Mouse (Mus musculus) right cerebral cortex, adult 18-20 months (tissue): ENCODE results near the gene Gm7168.
A peak's percentile ranks its signal among the peaks of the same experiment; 100 is the strongest.
"Not testable (repeated sequence)": the region's sequence is repeated elsewhere in the genome, so short reads cannot be mapped to it uniquely, and the experiment has no call there.

Experiments
- DNase-seq: peaks from one replicate; pipeline ENCODE4 v3.0.0; 2022; ENCODE audit warnings: mixed read lengths

Gene Gm7168

DNA sequence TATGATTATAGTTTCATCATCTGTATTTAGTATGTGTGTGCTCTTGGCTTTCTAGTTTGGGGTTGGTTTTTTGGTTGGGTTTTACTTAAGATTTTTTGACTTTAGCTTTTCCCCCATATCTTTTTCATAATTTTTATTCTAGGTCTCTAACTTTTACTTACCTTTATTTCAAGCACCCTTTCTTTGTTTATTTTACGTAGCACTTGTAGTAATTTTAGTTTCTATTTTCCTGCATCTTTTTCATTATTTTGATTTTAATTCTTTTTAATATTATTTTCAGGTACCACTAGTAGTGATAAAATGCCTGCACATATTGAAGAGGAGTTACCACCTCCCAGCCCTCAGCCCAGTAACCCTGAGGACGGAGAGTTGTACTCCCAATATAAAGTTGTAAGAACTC, at the start of gene Gm7168:
Gm7168 (plus strand) TSS at position 301 of the 400 bp plus-strand sequence.
- not testable (repeated sequence) for DNase-seq

DNA sequence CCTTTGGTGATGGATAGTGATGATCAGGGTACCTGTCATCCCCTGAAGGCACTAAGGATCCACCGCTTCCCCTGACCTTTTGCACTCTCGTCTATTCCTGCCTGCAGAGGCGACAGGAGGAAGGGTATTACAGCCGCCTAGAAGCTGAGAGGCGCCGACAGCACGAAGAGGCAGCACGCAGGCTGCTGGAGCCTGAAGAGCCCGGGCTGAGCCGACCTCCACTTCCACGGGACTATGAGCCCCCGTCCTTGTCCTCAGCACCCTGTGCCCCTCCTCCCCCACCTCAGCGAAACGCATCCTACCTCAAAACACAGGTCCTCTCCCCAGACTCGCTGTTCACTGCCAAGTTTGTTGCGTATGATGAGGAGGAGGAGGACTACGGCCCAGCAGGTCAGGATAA, 49.3 kb upstream of the Gm7168 start:
- DNase-seq = no peak

DNA sequence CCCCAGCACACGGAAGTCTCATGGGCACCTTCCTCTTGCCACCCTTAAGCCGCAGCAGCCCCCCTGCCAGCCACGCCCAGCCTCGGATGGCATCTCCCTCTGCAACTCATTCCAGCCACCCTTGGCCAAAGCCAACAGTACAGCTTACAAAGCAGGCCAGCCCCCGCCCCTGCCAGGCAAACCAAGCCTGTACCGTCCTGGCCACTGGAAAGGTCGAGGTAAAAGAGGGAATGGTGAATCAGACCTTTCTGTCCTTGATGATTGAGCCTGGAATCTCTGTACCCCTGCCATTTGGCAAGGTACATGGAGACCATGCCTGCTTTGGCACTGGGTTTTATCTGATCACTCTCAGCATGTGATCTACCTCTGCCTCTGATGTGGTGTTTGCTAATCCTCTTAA, 48.9 kb upstream of the Gm7168 start:
- no peak for DNase-seq

DNA sequence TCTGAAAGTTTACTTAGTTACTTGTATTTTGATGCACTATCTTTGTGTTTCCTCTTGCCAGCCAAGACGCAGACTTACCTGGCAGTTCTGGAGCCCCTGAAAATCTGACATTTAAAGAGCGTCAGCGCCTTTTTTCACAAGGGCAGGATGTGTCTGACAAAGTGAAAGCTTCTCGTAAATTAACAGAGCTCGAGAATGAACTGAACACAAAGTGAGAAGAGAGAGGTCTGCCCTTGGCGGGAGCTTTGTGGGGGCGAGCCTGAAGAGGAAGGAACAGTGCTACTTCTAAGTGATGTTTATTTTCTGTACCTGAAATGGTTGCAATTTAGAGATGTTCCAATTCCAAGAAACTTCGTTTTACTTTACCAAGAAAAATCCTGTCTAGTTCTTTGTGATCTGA, 44.4 kb upstream of the Gm7168 start:
- DNase-seq = no peak

DNA sequence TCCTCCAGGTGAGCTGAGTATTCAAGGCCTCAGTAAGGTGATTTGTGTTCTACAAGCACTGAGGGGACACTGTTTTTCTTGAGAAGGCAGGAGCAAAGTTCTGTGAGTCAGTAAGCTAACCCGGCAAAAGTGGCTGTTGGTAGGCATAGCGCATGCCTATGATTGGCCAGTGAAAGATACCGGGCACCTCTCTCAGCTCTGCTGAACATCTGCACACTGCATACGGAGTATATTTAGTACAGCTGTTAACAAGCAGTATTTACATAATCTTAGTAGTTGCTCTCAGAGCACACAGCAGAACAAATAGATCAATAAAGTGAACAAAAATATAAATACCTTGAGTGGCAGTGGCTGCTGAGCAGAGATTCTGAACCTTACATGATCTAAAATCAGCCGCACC, 41.1 kb upstream of the Gm7168 start:
- DNase-seq = no peak

DNA sequence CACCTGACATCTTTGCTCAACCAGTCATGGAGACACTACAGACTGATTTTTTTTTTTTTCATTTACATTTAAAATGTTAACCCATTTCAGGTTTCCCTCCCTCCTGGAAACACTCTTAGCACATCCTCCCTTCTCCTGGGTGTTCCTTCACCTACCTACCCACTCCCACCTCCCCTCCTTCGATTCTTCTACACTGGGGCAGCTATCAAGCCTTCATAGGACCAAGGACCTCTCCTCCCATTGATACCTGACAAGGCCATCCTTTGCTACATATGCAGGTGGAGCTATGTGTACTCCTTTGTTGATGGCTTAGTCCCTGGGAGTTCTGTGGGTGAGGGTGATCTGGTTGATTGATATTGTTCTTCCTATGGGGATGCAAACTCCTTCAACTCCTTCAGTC, 40.5 kb upstream of the Gm7168 start:
- no peak for DNase-seq

DNA sequence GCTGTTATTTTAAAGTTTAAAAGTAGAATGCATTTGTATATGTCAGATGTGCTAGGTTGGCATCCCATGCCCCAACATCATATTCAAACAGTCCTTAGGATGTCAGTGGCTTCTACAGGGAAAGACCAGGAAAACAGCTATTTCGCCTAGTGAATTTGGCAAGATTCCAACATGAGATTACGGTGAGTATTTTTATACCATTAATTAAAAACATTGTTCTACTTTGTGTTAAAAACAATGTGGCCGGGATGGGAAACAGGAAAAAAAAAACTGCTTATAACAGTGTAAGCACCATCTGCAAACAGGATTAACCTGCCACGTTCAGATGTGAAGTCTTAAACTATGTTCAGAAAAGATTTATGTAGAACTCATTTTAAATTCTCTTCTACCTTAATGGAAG, 34.2 kb upstream of the Gm7168 start:
- DNase-seq = no peak

DNA sequence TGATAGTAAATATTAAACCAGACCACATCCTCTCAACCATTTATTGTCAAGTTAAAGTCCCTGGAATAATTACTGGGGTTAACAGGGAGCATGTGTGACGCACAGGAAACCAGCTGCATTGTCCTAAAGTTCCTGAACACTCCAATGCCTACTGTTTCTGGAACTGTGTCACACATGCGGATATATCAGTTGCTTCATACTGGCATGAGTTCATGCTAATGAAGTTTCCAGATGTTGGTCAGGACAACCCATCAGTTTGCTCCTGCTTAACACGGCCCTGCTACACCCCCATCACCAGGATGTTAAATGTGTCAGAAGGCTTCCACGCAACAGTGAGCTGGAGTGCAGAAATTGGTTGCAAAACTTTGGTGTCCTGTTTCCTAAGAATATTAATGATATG, 33.6 kb upstream of the Gm7168 start:
- DNase-seq = no peak

DNA sequence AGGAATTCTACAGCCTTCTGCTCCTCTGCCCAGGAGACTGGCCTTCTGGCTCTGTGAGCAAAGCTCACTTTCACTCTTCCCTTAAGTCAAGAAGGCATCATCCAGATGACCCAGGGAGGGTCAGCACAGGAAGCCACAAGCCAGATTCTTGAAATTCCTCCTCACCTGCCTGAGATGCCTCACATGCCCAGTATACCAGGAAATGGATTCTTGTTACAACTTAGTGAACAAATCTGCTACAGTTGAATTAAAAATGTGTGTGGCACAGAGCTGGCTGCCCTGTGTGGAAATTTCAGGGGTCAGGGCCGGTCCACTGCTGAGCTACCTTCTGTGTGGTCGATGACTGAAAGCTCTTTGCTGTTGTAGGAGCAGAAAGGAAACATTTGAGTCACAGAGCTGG, 27.4 kb upstream of the Gm7168 start:
- no peak for DNase-seq

DNA sequence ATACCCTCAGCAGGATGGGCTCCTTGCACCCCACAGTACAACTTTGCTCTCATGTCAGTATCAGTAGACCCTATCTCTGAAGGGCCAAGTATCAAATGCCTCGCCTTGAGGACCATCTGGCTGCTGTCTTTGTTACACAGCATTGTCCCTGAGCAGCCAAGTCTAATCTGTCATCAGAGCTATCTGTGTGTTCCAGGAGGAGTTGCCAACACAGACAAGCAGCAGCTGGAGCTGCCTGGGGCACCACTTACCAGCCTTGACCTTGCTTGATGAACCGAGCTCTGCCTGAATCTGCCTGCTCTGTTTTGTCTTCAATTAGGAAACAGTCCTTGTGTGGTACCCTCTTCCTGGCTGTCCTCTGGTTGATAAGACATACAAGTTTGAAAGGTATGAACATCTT, 24.8 kb upstream of the Gm7168 start:
- no peak for DNase-seq

DNA sequence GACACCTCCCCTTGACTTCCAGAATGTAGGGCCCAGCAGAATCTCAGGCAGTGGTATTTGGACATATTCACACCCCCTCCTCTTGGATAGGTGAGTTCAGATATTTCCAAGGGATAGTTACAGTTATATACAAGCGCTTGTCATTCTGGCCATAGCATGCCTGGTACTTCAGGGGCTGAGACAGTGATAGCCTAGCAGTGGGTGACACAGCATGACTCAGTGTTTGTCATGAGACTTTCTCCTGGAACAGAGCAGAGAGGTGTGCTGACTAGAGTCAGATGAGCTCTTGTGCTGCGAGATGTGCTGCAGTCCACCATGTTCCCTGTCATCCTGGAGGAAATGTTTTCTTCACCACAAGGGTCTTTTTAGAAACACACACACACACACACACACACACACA, 23.6 kb upstream of the Gm7168 start:
- peak; percentile 19 for DNase-seq

DNA sequence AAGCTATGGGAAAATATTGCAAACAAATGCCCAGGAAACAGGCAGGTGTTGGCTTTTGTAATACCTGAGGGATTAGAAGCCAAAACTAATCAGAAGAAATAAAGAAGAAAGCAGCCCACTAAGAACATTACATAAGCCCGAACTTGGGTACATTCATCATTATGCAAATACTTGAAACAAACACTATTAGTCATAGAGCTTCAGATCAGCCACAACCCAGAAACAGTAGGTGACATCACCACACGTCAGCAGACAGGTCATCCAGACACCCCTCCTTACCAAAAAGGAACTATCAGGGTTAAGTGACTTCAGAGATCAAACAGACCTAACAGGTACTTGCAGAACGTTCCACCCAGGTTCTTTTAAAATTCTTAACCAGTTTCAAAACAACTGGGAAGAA, 22.2 kb upstream of the Gm7168 start:
- peak; percentile 25 for DNase-seq

DNA sequence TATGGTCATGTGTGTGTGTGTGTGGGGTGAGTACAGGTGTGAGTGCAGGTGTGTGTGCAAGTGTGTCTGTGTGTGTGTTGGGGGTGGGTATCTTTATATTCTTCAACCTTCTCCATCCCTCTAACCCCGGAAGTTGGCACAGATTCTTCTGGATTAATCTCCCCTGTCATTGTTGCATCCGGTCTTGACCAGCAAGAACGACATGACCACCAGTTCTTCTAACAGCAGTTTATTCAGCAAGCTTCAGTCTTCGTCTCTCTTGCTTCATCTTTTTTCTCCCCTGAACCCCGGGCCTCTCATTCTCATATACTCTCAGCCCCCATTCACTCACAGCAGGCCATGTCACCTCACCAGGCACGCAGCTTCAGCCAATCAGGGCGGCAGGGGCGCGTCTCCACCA, 17.8 kb upstream of the Gm7168 start:
- no peak for DNase-seq

DNA sequence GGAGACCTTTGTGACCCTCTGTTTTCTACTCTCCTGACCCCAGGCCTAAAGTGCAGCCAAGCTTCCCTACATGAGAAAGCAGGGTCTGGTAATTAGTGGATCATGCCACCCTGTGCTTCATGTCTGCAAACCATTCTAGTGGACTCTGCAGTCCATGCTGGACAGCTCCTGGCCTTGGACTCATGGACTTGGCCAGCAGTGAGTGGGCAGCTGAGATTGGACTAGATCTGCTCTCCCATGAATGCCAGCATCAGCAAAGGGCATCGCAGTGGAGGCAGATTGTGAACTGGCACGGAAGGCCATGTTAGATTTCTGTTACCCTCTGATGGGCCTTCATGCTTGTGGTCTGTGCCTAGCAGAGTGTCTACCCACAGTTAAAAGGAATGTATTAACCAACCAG, 12.8 kb upstream of the Gm7168 start:
- not testable (repeated sequence) for DNase-seq

DNA sequence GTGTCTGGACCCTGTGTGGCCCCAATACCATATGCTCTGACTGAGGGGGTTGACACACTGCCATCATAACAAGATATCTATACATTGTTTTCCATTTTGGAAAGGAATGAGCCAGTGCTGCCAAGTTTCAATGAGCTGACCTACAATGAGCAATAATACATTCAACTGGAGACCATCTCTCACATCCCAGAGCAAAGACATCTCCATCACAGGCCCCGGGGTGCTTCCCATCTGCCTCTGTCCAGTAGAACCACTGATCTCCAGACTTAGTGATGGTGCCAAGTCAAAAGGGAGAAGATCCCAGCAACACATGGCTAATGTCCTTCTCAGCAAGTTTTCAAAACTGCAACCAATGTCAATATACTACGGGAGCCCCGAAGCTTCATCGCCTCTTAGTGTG, 10.4 kb upstream of the Gm7168 start:
- DNase-seq = no peak

DNA sequence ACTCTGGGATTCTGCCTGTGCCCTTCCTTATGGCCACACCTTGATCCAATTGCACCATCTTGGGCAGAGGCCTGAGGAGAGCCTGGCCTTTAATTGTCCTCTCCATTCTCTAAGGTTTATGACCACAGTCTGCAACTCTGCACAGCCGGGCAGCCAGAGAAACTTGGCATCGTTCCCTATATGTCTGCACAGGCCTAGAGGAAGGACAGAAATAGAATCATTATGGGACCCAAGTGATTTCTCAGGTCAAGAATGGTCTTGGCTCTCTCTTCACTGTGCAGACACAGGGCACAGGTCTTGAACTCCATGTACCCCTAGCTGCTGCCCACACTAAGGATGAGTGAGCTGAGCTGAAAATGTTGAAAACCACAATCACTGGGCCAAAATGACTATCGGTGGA, 9.5 kb upstream of the Gm7168 start:
- DNase-seq = no peak

DNA sequence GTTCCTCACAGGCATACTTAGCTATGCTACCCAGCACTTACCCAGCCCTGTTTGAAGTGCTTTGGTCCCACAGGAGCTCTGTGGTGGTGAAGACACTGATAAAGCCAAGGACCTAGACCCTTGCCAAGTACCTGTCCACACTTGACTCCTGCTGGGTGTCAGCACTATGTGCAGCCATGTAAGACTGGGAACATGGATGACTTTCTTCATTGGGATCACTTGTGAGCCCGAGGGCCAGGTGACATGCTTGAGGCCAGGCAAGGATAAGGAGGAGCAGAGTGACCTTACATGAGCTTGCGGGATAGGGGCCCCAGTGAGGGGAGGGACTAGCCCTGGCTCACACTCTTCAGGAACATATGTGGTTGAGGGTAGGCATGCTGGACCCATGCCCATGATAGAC, 8.9 kb upstream of the Gm7168 start:
- not testable (repeated sequence) for DNase-seq

DNA sequence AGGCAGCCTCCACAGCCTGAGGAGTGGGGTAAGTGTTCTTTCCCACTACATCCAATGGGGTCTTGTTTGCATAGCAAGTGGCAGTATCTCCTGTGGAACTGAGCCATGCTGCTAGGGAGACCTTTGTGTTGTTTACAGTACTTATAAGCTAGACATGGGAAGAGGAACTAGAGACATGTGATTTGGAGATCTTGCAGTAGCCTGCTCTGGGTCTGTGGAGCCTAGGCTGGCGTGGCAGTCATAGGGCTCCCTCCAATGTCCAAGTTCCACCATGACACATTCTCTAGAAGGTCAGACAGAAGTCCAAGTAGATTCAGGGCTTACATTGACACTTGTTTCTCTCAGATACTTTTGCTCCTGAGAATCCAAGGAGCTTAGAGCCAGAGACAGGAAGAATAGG, 7.7 kb upstream of the Gm7168 start:
- DNase-seq = no peak

DNA sequence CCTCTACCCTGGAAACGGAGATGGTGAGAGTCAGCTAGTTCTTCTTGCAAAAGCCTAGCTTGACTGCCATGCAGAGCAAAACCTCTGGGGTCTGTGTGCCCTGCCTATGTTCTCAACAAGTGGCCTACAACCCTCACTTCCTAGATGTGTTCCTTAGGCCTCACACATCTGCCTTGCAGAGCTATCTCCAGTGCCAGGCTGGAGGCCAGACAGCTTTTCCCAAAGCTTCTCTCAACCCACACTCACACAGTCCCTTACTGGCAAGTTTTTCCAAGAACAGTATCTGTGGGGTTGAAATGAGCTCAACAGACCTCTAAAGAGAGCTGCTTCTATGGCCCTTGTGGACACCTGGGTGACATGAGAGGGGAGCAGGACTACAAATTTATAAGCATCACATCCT, 3.4 kb downstream of the Gm7168 start:
- not testable (repeated sequence) for DNase-seq

DNA sequence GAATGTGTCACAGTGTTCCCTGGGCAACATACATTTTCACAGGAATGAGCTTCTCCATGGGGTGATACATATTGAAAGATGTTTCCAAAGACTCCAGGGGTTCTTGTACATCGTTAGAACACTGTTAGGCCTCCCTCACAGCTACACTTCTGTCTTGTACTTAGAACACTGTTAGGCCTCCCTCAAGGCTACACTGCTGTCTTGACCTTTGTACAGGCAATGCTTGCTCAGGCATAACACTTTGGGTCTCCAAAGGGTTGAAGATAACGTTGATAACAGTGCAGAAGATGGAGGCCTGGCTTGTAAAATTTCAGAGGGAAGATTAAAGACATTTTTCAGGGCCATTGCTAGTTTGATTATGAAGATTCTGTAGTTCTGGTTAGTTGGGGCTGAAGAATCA, 10.0 kb downstream of the Gm7168 start:
- DNase-seq = not testable (repeated sequence)

DNA sequence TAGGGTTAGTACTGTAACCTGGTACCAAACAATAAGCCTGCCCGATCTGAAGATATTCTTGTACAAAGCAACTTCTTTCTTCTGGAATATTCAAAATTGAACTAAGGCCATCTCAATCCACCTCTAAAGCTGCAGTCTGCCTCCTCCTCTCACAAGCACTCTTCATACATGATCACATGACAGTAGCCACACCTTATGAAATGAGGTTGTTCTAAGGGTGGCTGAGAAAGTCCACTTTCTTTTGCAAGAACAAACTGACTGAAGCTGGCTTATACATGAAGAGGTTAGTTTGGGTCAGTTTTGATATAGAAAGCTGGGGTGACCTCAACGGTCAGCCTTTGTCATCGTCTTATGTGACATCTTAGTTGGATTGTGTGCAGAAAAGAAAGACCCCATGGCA, 14.1 kb downstream of the Gm7168 start:
- DNase-seq = not testable (repeated sequence)

DNA sequence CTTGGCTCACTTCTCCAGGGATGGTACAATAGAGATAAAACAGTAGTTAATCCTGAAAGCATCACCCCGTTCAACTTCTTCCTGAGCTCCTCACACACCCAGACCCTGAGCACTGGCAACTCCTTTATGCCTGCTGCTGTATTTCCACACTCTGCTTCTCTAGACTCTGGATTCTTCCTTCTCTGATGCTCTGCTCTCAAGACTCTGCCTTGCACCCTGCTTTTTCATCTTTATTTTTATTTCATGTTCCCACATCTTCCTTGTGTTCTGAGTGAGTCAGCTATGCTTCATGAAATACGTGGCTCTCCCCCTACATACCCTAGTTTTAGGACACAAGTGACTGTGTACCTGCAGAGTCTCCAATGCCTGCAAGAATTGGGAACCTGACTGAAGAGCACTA, 16.9 kb downstream of the Gm7168 start:
- DNase-seq = not testable (repeated sequence)

DNA sequence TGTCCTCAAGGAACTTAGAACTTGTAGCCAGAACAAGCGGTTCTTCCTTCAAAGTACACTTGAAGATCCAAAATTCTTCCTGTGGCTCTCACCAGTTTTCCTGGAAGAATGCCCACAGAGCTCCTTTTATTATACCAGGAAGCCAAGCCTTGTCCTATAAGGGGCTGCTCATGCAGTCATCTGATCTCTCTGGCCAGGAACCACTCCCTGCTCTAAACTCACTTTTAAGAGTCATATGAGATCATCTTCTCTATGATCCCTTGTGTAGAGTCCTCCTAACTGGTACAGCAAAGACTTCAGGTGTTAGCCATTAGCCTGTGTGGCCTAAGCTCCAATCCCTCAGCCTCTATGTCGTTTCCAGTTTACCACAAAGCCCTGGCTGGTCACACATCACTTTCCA, 21.7 kb downstream of the Gm7168 start:
- not testable (repeated sequence) for DNase-seq

DNA sequence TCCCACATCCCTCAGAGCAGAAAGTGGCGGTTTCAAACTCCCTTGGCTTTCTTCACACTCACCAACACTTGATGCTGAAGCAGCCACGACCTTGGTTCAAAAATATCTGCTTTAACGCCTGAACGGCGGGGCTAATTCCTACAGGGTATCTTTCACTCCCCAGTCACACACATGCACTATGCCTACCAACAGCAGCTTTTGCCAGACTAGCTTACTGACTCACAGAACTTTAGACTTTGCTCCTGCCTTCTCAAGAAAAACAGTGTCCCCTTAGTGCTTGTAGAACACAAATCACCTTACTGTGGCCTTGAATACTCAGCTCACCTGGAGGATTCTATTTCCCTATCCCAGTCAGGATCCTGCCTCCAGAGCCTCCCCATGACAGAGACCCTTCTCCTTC, 22.6 kb downstream of the Gm7168 start:
- not testable (repeated sequence) for DNase-seq

DNA sequence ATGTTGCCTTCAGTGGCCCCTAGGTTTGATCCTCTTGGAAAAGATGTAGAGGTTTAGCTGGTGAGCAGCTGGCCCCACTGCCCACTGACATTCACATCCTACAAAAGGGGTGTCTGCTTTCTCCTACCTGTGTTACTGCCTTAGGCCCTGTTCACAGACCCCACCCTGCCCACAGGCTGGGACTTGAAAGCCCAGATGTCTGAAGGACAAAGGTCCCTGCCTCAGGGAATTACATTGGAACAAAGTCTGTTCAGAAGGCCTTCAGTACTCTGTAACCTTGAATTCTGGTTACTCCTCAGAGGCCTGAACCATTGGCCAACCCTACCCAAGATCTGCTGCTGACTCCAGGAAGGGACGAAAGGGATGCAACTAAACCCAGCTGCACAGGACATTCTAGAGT, 39.5 kb downstream of the Gm7168 start:
- no peak for DNase-seq

DNA sequence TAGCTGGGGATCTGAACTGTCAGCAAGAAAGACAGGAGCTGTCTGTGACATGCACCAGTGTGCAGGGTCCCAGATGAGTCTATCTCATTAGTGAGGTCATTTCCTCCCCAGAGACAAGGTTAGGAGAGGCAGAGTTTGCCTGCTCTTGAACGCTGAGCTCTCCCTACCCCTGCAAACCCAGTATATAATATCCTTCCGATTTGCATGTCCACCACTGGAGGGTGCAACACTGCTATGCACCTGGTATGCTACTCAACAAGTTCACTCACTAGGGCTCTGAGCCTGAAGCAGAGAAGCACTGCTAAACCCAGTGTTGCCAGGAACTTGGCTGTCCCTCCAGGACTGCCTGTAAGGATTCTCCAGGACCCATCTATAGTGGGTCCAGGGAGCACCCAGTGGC, 45.3 kb downstream of the Gm7168 start:
- not testable (repeated sequence) for DNase-seq
